Mouse (Mus musculus): ENCODE results near the gene Nol9. TPM values are rescaled to one million over a fixed set of nuclear protein-coding genes. Genes with fewer than 3 reads are reported as not detected.

Gene Nol9
- polyA plus RNA-seq, 1 experiment: 18.2 TPM

GRCm38 (mm10) chr4:152083611-152084220, 44.6 kb downstream of the Nol9 start:
- WGBS: 58% methylated on average over 7 of the region's 7 CpGs
- Histone ChIP-seq H3K4me3 (replicated peaks; ENCODE audit: extremely low read depth, low read depth, low read length) (no peak overlapping the region), H3K4me1 (ENCODE audit: control insufficient read depth, insufficient read depth, low read length) (peaks cover 8% of the 10 kb centered on the region; the same call in 1 of the 2 replicates)
- no peak for DNase-seq
- no peak for TF ChIP-seq CTCF (IDR thresholded peaks at IDR 0.05; ENCODE audit: insufficient read depth, low read length)
- no peak for TF ChIP-seq POLR2A (IDR thresholded peaks at IDR 0.05; ENCODE audit: borderline replicate concordance, extremely low read depth, low read depth, low read length)

- peaks cover 8% of the 10 kb centered on the region; the same call in 1 of the 2 replicates for H3K4me1 ChIP-seq (ENCODE audit: control insufficient read depth, insufficient read depth, low read length)
- no peak for DNase-seq
- no peak for TF ChIP-seq CTCF (IDR thresholded peaks at IDR 0.05; ENCODE audit: insufficient read depth, low read length)
- TF ChIP-seq POLR2A (IDR thresholded peaks at IDR 0.05; ENCODE audit: borderline replicate concordance, extremely low read depth, low read depth, low read length): no peak
- WGBS: 89% methylated on average over 7 of the region's 7 CpGs
- no peak overlapping the region for H3K4me3 ChIP-seq (replicated peaks; ENCODE audit: extremely low read depth, low read depth, low read length)
Measured at GRCm38 (mm10) chr4:152084616-152085015, 45.5 kb downstream of the Nol9 start.

- DNase-seq: peak; percentile 72
- peaks cover 8% of the 10 kb centered on the region; the same call in 1 of the 2 replicates for H3K4me1 ChIP-seq (ENCODE audit: control insufficient read depth, insufficient read depth, low read length)
- peak overlapping the region; percentile 77 for H3K4me3 ChIP-seq (replicated peaks; ENCODE audit: extremely low read depth, low read depth, low read length)
- TF ChIP-seq POLR2A (IDR thresholded peaks at IDR 0.05; ENCODE audit: borderline replicate concordance, extremely low read depth, low read depth, low read length) (no peak), CTCF (IDR thresholded peaks at IDR 0.05; ENCODE audit: insufficient read depth, low read length) (no peak)
- under 1% methylated on average over 78 of the region's 92 CpGs for WGBS
Measured at GRCm38 (mm10) chr4:152086505-152087210, 47.5 kb downstream of the Nol9 start.

GRCm38 (mm10) chr4:152087211-152088081, 48.3 kb downstream of the Nol9 start:
- no peak for DNase-seq
- H3K4me3 ChIP-seq (replicated peaks; ENCODE audit: extremely low read depth, low read depth, low read length): peak overlapping the region; percentile 77
- TF ChIP-seq CTCF (IDR thresholded peaks at IDR 0.05; ENCODE audit: insufficient read depth, low read length) (no peak), POLR2A (IDR thresholded peaks at IDR 0.05; ENCODE audit: borderline replicate concordance, extremely low read depth, low read depth, low read length) (no peak)
- H3K4me1 ChIP-seq (ENCODE audit: control insufficient read depth, insufficient read depth, low read length): peaks cover 8% of the 10 kb centered on the region; the same call in 1 of the 2 replicates
- 9% methylated on average over 12 of the region's 12 CpGs for WGBS

GRCm38 (mm10) chr4:152088133-152088532, 49.0 kb downstream of the Nol9 start:
- peak; percentile 41 for DNase-seq
- Histone ChIP-seq H3K4me1 (ENCODE audit: control insufficient read depth, insufficient read depth, low read length) (peaks cover 8% of the 10 kb centered on the region; the same call in 1 of the 2 replicates), H3K4me3 (replicated peaks; ENCODE audit: extremely low read depth, low read depth, low read length) (no peak overlapping the region)
- 53% methylated on average over 4 of the region's 4 CpGs for WGBS
- TF ChIP-seq POLR2A (IDR thresholded peaks at IDR 0.05; ENCODE audit: borderline replicate concordance, extremely low read depth, low read depth, low read length) (no peak), CTCF (IDR thresholded peaks at IDR 0.05; ENCODE audit: insufficient read depth, low read length) (no peak)

- Histone ChIP-seq H3K4me1 (ENCODE audit: control insufficient read depth, insufficient read depth, low read length) (peaks cover 8% of the 10 kb centered on the region; the same call in 1 of the 2 replicates), H3K4me3 (replicated peaks; ENCODE audit: extremely low read depth, low read depth, low read length) (no peak overlapping the region)
- DNase-seq: no peak
- no peak for TF ChIP-seq POLR2A (IDR thresholded peaks at IDR 0.05; ENCODE audit: borderline replicate concordance, extremely low read depth, low read depth, low read length)
- TF ChIP-seq CTCF (IDR thresholded peaks at IDR 0.05; ENCODE audit: insufficient read depth, low read length): no peak
- 62% methylated on average over 8 of the region's 8 CpGs for WGBS
Measured at GRCm38 (mm10) chr4:152088556-152089120, 49.5 kb downstream of the Nol9 start.

DNA sequence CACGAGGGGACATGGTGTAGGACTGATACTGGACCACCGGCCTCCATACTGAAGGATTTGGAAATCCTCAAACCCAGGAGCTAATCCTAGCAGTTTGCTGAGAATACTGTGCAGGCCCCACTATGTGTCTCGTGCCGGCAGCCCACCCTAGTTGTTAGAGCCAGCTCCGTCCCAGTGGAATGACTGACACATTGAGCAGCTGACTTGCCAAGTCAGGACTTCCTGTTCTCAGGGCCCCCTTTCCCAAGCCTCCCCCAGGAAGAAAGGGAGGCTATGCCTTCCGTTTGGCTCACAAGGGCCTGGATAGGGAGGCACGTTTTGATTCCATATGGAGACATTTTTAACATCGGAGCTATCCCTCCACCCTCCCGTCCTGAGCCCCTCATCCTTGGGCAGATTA, 51.1 kb downstream of the Nol9 start:
- DNase-seq: no peak
- H3K4me3 ChIP-seq (replicated peaks; ENCODE audit: extremely low read depth, low read depth, low read length): no peak overlapping the region
- no peak for TF ChIP-seq CTCF (IDR thresholded peaks at IDR 0.05; ENCODE audit: insufficient read depth, low read length)
- no peak for TF ChIP-seq POLR2A (IDR thresholded peaks at IDR 0.05; ENCODE audit: borderline replicate concordance, extremely low read depth, low read depth, low read length)
- H3K4me1 ChIP-seq (ENCODE audit: control insufficient read depth, insufficient read depth, low read length): peaks cover 8% of the 10 kb centered on the region; the same call in 1 of the 2 replicates
- 68% methylated on average over 9 of the region's 9 CpGs for WGBS

- TF ChIP-seq CTCF (IDR thresholded peaks at IDR 0.05; ENCODE audit: insufficient read depth, low read length) (no peak), POLR2A (IDR thresholded peaks at IDR 0.05; ENCODE audit: borderline replicate concordance, extremely low read depth, low read depth, low read length) (no peak)
- H3K4me3 ChIP-seq (replicated peaks; ENCODE audit: extremely low read depth, low read depth, low read length): no peak overlapping the region
- 63% methylated on average over 8 of the region's 8 CpGs for WGBS
- DNase-seq: no peak
- H3K4me1 ChIP-seq (ENCODE audit: control insufficient read depth, insufficient read depth, low read length): 0 out of 2 replicates have a peak, but pooled peaks cover 7% of the 10 kb centered on the region
Measured at GRCm38 (mm10) chr4:152092751-152093293, 53.7 kb downstream of the Nol9 start.
